Mouse (Mus musculus): ENCODE results near the gene Bod1l.

Gene Bod1l

GRCm38 (mm10) chr5:41844147-41844529, at the start of gene Bod1l:
Gene Bod1l (minus strand): TSS chr5:41844315.
- under 1% methylated on average over 38 of the region's 38 CpGs for WGBS

GRCm38 (mm10) chr5:41893351-41893750, 49.2 kb upstream of the Bod1l start:
- WGBS: 86% methylated on average over 6 of the region's 6 CpGs

DNA sequence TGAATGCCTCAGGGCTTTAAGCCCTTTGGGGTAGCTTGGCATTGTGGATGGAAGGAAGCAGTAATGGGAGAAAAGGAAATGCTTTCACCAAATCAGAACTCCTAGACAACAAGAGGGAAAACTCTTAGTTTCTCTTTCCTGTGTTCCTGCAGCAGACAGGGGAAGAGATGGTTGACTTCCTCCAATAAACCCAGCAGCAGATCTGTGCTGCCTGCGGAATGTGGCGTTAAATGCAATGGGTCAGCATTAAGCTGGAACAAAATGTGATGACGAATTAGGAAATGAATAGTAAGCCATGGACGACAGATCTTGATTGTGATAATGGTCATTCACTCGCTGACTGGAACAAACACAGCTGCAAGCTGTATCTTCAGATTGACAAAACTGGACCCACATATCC, 46.8 kb upstream of the Bod1l start:
- 72% methylated on average over 5 of the region's 5 CpGs for WGBS

DNA sequence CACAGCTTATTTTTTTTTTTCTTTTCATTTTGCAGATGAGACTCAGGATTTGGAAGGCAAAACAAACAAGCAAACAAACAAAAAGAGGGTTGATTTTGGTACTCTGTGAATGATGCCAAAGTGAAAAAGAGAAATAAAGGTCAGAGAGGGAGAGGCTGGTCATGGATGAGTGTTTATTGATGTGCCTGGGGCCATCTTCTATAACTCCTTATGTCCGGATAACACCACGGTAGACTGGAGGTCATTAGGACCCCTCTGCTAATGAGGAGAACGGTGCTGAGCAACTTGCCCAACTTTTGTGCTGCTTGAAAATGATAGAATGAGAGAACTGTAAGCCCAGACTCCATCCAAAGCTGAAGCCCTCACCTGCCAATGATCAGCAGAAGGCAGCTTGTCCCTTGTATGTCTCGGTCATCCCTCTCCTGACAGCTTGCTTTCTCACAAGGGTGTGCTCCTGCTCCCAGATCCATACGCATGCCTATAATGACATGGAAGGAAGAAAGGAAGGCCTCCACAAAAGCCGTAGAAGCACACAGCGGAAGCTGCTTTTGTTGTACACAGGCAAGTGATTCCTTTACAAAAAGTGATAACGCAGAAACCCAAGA, 45.2 kb upstream of the Bod1l start:
- 69% methylated on average over 8 of the region's 8 CpGs for WGBS

DNA sequence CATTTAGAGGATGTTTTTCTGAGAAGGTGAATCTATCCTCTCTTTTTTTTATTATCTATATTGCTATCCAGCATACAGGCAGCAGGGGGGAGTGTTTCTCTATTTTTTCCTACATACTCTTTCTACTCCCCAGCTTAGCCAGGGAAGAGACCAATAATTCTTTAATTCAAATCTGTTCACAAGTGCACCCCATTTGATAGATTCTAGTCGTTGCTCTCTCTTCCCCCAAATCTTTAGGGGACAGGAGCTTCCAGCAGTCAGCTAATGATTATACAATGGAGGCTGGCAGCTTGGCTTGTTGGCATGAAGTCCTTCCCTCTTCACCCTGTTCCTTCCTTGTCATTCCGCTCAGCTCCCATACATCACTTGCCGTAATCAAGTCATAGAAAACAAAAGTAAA, 44.7 kb upstream of the Bod1l start:
- 27% methylated on average over 3 of the region's 3 CpGs for WGBS

GRCm38 (mm10) chr5:41887738-41888137, 43.6 kb upstream of the Bod1l start:
- 12% methylated on average over 4 of the region's 4 CpGs for WGBS

DNA sequence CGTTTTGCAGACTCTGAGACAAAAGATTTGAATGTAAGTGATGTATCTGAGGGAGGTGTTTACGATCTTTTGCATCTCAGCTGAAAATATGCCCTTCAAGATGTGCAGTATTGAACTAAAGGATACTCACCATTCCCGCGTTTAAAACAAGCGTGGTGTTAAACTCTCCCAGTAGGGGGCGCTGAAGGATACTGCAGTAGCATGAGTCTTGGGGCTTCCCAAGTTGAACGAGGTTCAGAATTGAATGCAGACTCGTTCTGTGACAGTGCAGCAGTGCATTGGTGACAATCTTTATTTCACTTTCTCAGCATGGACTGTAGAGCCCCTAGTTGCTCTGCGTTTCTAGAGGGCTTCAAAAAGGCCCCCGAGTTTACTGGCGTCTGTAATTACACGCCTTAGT, 40.4 kb upstream of the Bod1l start:
- 20% methylated on average over 12 of the region's 12 CpGs for WGBS

GRCm38 (mm10) chr5:41871164-41871563, 27.0 kb upstream of the Bod1l start:
- 58% methylated on average over 2 of the region's 2 CpGs for WGBS

- WGBS: 87% methylated on average over 2 of the region's 2 CpGs
Observed at GRCm38 (mm10) chr5:41855781-41856180, 11.7 kb upstream of the Bod1l start.

- WGBS: 60% methylated on average over 2 of the region's 2 CpGs
Observed at GRCm38 (mm10) chr5:41845558-41845937, 1.4 kb upstream of the Bod1l start.

DNA sequence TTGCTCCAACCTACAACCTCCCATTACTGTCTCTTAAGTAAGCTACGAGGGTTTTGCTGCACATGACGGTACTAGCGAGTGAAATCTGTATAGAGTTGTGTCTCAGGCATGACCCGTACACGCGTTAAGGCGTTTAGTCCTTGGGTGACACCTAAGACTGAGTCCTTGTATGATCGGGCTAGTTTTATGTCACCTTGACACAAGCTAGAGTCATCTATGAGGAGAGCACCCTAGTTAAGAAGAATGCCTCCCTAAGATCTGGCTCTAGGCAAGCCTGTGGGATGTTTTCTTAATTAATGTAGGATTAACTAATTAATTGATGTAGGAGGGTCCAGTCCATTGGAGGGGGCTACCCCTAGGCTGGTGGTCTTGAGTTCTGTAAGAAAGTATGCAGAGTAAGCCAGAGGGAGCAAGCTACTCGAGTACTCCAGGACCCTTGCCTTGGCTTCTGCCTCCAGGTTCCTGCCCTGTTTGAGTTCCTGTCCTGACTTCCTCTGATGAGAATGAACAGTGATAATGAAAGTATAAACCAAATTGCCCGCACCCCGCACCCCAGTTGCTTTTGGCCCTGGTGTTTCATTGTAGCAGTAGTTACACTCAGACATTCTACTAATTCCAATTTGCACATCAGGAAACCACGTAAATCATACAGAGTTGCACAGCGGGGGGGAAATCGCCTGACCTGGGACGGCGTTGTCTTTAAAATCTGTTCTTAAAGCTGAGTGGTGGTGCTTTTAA, 874 bp upstream of the Bod1l start:
- WGBS: 11% methylated on average over 16 of the region's 16 CpGs

DNA sequence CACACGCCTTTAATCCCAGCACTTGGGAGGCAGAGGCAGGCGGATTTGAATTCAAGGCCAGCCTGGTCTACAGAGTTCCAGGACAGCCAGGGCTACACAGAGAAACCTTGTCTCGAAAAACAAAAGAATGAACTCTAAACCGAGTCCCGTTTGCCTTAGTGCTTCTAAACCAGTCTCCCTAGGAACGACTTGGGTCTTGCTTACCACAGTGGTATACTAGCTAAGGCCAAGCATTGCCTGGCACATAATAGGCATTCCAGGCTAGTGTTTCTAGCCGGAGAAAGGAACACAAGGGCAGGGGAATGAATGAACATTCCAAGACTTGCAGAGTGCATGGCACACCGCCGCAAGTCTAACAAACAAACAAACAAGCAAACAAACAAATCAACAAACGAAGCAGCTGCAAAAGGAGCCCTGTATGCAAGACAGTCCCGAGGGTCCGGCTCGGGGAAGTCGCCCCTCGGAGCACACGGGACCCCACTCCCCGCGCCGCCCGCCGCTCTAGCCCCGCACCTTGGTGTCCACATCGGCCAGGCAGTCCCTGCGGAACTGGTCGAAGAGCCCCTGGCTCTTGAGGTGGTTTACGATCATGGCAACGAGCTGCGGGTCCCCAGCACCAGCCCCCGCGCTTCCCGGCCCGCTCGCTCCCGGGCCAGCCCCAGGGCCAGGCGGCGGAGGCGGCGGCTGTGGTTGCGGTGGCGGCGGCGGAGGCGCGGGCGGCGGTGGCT, 532 bp downstream of the Bod1l start:
- under 1% methylated on average over 46 of the region's 46 CpGs for WGBS

GRCm38 (mm10) chr5:41842681-41843080, 1.4 kb downstream of the Bod1l start:
- 14% methylated on average over 5 of the region's 5 CpGs for WGBS

DNA sequence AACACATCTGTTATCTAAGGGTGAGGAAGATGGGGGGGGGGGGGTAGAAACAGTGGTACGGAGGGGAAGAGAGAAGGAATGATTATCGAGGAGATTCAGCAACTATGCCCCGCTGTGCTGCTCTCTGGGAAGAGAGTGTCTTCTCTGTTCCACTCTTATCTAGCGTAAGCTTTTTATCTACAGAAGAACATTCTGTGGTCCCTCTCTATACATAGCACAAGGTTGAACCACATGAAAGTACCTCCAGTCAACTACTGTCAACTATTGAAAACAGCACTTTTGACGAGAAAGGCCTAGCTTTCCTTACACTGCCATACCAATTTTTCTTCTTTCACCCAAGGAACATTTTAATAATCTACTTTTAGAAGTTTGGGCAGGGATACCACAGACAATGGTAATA, 2.4 kb downstream of the Bod1l start:
- WGBS: 92% methylated on average over 5 of the region's 5 CpGs

- 94% methylated on average over 2 of the region's 2 CpGs for WGBS
Observed at GRCm38 (mm10) chr5:41830100-41830499, 14.0 kb downstream of the Bod1l start.

- 94% methylated on average over 9 of the region's 9 CpGs for WGBS
Observed at GRCm38 (mm10) chr5:41821158-41821557, 23.0 kb downstream of the Bod1l start.

DNA sequence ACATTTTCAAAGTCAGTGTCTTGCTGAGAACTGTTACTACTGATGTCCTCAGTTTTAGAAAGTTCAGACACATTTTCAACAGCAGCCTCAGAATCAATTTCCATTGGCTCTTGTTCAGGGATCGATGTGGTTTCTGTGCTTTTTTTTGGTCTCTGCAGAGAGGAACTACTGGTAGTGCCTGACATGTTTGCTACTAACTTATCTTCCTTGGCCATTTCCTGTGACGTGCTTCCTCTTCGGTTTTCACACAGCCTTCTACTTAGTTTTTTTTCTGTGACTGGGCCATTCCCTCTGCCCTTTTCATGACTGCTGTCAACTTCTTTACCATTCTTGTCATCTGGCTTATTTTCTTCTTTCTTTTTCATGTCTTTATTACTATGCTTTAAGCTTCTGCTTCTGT, 23.6 kb downstream of the Bod1l start:
- WGBS: 86% methylated on average over 3 of the region's 3 CpGs

DNA sequence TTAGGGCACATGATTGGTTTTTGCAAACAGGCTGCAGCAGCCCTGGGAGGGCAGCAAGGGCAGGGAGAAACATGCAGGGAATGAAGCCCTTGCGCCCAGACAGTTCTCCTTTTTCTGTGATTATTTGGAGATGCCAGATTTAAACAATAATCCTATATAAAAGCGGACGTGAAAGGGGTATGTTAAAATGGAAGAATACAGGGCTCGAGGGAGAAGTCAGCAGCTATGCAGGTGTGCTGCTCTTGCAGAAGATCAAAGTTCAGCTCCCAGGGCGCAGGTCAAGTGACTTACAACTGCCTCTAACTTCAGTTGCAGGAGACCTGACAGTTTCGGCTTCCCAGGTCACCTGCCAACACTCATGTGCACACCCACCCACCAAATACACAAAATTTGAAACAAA, 31.6 kb downstream of the Bod1l start:
- 91% methylated on average over 6 of the region's 6 CpGs for WGBS

- 77% methylated on average over 3 of the region's 3 CpGs for WGBS
Observed at GRCm38 (mm10) chr5:41811279-41811678, 32.8 kb downstream of the Bod1l start.

DNA sequence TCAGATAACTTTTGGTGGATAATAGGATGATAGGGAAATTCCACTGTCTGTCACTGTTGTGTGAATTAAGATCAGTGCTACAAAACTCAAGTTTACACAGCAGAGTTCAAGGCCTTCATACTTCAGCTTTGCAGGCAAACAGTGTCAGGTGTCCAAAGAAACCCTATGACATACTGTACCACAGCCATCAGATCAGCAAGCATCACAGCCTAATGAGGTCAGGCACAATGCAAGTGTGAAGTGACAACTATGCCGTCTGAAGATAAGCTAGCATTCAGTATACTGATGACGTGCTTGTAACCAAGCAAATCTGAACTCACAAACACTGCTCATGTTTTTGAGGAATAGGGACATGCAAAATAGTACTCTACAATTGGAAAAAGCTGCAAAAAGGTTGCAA, 36.7 kb downstream of the Bod1l start:
- WGBS: 87% methylated on average over 2 of the region's 2 CpGs

DNA sequence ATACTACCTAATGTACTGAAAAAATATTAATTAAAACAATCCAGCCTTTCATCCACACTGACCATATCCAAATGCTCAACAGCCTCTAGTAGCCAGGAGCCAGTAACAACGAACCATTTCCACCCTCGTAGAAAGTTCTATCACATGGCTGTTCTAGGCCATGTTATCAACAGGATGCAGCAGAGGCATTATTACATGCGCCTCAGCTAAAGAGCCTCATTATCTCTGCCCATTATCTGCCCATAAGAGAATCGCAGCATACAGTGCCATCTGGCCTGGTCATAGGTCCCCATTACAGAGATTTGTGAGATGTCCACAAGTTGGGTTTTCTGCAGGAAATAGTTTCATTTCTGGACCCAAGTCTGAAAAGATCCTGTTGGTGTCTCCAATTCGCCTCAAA, 37.9 kb downstream of the Bod1l start:
- 87% methylated on average over 5 of the region's 5 CpGs for WGBS

DNA sequence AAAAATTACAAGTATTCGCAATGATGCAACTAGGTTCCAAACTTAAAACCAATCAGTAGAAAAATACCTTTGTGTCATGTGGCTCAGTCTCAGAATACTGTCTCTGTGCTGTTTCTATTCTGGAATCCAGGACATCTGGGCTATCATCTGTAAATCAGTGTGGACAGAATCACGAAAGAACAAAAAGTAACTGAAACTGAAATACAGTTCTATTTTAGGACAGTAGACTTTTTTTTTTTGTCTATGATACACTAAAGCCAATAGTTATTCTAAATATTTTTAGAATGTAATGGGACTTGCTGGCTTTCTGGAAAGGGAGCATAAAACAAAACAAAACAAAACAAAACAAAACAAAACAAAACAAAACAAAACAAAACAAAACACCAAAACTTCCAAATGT, 39.0 kb downstream of the Bod1l start:
- WGBS: 55% methylated on average over 2 of the region's 2 CpGs

DNA sequence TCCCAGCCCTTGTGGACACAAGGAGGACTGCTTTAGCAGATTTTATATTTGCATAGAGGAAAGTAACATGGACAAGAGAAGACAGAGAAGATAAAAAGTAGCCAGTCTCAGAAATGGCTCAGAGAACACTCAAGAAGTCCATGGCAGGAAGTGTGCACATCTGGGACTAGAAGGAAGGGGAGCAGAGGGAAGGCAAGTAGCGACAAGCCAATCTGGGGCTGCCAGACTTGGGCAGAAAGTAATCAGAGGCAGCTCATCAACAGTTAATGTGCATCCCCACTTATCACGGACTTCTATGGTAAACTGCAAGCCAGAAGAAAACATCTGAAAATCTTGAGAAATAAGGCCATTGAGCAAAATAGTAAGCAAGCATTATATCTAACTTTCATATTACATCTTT, 39.5 kb downstream of the Bod1l start:
- 73% methylated on average over 2 of the region's 2 CpGs for WGBS
